Mouse (Mus musculus): ENCODE data around the gene Synpo2.

DNA sequence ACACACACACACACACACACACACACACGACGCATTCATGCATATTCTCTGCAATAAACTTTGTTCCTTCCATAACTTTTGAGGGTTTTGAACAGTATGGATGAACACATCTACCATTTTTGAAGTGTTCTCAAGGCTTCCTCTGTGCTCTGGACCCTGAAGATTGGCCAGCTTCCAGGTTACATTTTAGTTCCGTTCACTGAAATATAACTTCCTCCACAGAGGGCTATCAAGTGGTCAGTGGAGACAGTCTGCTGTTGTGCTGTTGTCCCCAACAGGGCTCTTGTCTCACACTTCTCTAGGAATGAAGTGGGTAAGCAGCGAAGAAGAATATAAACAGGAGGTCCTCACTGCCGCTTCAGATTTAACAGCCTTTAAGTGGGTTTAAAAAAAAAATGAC, 170.5 kb downstream of the Synpo2 start:
- no peak for TF ChIP-seq CTCF (IDR thresholded peaks at IDR 0.05; ENCODE audit: insufficient read depth, low read length)
- TF ChIP-seq POLR2A (IDR thresholded peaks at IDR 0.05; ENCODE audit: borderline replicate concordance, extremely low read depth, low read depth, low read length) = no peak
